In genomic region chr10:118868601-118869590, GRCm38 (mm10) we compare ENCODE assay signal across 8 mouse cellular contexts. TPM values are rescaled to one million over a fixed set of nuclear protein-coding genes. Genes with fewer than 3 reads are reported as not detected.
DNase-seq lines count a peak whose midpoint lies in the region; ATAC-seq and TF ChIP-seq lines count a peak whose summit lies in the region.

No protein-coding gene starts in this region.

- WGBS in intestine, postnatal 0 days = under 1% methylated on average over 77 of the region's 130 CpGs
- 0% methylated on average over 82 of the region's 130 CpGs for WGBS in limb, embryonic 11.5 days
- under 1% methylated on average over 69 of the region's 130 CpGs for WGBS in midbrain, embryonic 12.5 days

- H3K9me3 ChIP-seq in intestine, postnatal 0 days (ENCODE audit: control insufficient read depth) = no peaks in the 10 kb centered on the region
- no peaks in the 10 kb centered on the region for H3K9me3 ChIP-seq in limb, embryonic 11.5 days (ENCODE audit: control insufficient read depth, low read length)
- no peaks in the 10 kb centered on the region for H3K9me3 ChIP-seq in midbrain, embryonic 12.5 days

- ATAC-seq in granulocyte monocyte progenitor cell, adult 5-6 weeks (replicated peaks; ENCODE audit: poor library complexity, severe bottlenecking) = peak; percentile 62
- peak; percentile 71 for ATAC-seq in intestine, postnatal 0 days
- ATAC-seq in limb, embryonic 11.5 days (ENCODE audit: insufficient number of reproducible peaks, low FRiP score, low TSS enrichment, low read depth) = peak; percentile 91
- ATAC-seq in midbrain, embryonic 12.5 days (ENCODE audit: low FRiP score, low read depth) = peak; percentile 88
- no peak for ATAC-seq in erythroid progenitor cell, adult 5-6 weeks (replicated peaks; ENCODE audit: low FRiP score, poor library complexity, severe bottlenecking)

- H3K4me3 ChIP-seq in intestine, postnatal 0 days (ENCODE audit: low read depth, low read length) = peak overlapping the region; percentile 94
- peak overlapping the region; percentile 87 for H3K4me3 ChIP-seq in limb, embryonic 11.5 days (ENCODE audit: low read depth, low read length)
- H3K4me3 ChIP-seq in midbrain, embryonic 12.5 days = peak overlapping the region; percentile 98

- no peaks in the 10 kb centered on the region for H3K27me3 ChIP-seq in intestine, postnatal 0 days (replicated peaks; ENCODE audit: control insufficient read depth, insufficient read depth, low read length)
- no peaks in the 10 kb centered on the region for H3K27me3 ChIP-seq in limb, embryonic 11.5 days (ENCODE audit: control insufficient read depth, insufficient read depth, low read length)
- H3K27me3 ChIP-seq in midbrain, embryonic 12.5 days = no peaks in the 10 kb centered on the region

- peaks cover 7% of the 10 kb centered on the region for H3K4me1 ChIP-seq in intestine, postnatal 0 days (replicated peaks; ENCODE audit: control insufficient read depth, insufficient read depth, low read length)
- peaks cover 14% of the 10 kb centered on the region for H3K4me1 ChIP-seq in limb, embryonic 11.5 days (ENCODE audit: control insufficient read depth, insufficient read depth, low read length)
- H3K4me1 ChIP-seq in midbrain, embryonic 12.5 days = peaks cover 33% of the 10 kb centered on the region

- TF ChIP-seq CTCF in intestine, postnatal 0 days (IDR thresholded peaks at IDR 0.05; ENCODE audit: low read depth) = peak; percentile 19; the same call in 1 of the 2 replicates

- H3K36me3 ChIP-seq in intestine, postnatal 0 days (ENCODE audit: control insufficient read depth, insufficient read depth) = 0 out of 2 replicates have a peak, but pooled peaks cover 4% of the 10 kb centered on the region
- no peaks in the 10 kb centered on the region for H3K36me3 ChIP-seq in limb, embryonic 11.5 days (ENCODE audit: control insufficient read depth, insufficient read depth, low read length)
- H3K36me3 ChIP-seq in midbrain, embryonic 12.5 days = peaks cover 9% of the 10 kb centered on the region; the same call in 1 of the 2 replicates

- DNase-seq in adrenal gland, adult 2 months = peak; percentile 91
- DNase-seq in embryo, embryonic 10.5 days (ENCODE audit: low spot score) = peak; percentile 88
- DNase-seq in limb, embryonic 11.5 days (ENCODE audit: low spot score) = peak; percentile 89
- DNase-seq in skeletal muscle tissue, adult 2 months (ENCODE audit: low read depth, low spot score) = peak; percentile 82

- H3K4me2 ChIP-seq in intestine, postnatal 0 days (replicated peaks; ENCODE audit: low read depth) = peak overlapping the region; percentile 99
- peak overlapping the region; percentile 89 for H3K4me2 ChIP-seq in limb, embryonic 11.5 days (ENCODE audit: low read depth, severe bottlenecking)
- peak overlapping the region; percentile 87 for H3K4me2 ChIP-seq in midbrain, embryonic 12.5 days (replicated peaks)

- peak overlapping the region; percentile 99 for H3K9ac ChIP-seq in intestine, postnatal 0 days (ENCODE audit: low read depth, low read length)
- peak overlapping the region; percentile 99 for H3K9ac ChIP-seq in limb, embryonic 11.5 days (ENCODE audit: low read length)
- H3K9ac ChIP-seq in midbrain, embryonic 12.5 days (replicated peaks) = peak overlapping the region; percentile 98

- H3K27ac ChIP-seq in intestine, postnatal 0 days (ENCODE audit: low read depth, low read length) = peak overlapping the region; percentile 99
- H3K27ac ChIP-seq in limb, embryonic 11.5 days (replicated peaks; ENCODE audit: low read depth, low read length) = peak overlapping the region; percentile 94
- H3K27ac ChIP-seq in midbrain, embryonic 12.5 days (replicated peaks) = peak overlapping the region; percentile 97

RNA-seq across cellular contexts. Expression of gene Dyrk2, which starts 1.1 kb away (rescaled TPM):
- total RNA-seq in adrenal gland, adult 2 months (2021) = 10 to 100 TPM; 25.4 to 46.7 TPM
- polyA plus RNA-seq in adrenal gland, adult 2 months (2012; rRNA removed) = 4.4 and 5.3 TPM in 2 replicates
- 12.4 and 14.0 TPM in 2 replicates for total RNA-seq in granulocyte monocyte progenitor cell, adult 5-6 weeks (2014; fragmentation: Nextera tagmentation)
- total RNA-seq in granulocyte monocyte progenitor cell, adult 5-6 weeks (2017) = 14.8 and 28.5 TPM in 2 replicates
- 13.0 and 16.1 TPM in 2 replicates for polyA plus RNA-seq in intestine, postnatal 0 days (2015; fragmentation: Nextera tagmentation; extraction: Ambion mirVana)
- polyA plus RNA-seq in limb, embryonic 11.5 days (2014; fragmentation: Nextera tagmentation; extraction: Ambion mirVana) = 10.7 and 11.3 TPM in 2 replicates
- polyA plus RNA-seq in midbrain, embryonic 12.5 days (2016; fragmentation: Nextera tagmentation; extraction: Ambion mirVana) = 12.1 and 12.8 TPM in 2 replicates
- total RNA-seq in erythroid progenitor cell, adult 5-6 weeks (2015; ENCODE audit: low replicate concordance) = 5.4 and 6.3 TPM in 2 replicates
- 2.2 and 6.8 TPM in 2 replicates for total RNA-seq in erythroid progenitor cell, adult 5-6 weeks (2017; ENCODE audit: low replicate concordance)
